Mouse (Mus musculus) hindbrain, embryonic 15.5 days (tissue): Measurements from ENCODE around the gene Txnrd1. TPM values are rescaled to one million over a fixed set of nuclear protein-coding genes. Genes with fewer than 3 reads are reported as not detected.
A peak's percentile ranks its signal among the peaks of the same experiment; 100 is the strongest.

Source experiments
- ATAC-seq: fragments of 200-750 bp; cut with Nextera tagmentation; 2 replicates; pipeline ENCODE4 v1.8.0; 2017; ENCODE audit warnings: low read depth, moderate number of reproducible peaks, moderate TSS enrichment; ENCODE audit not compliant: low FRiP score
- H3K27ac ChIP-seq: fragments of 300-500 bp; sonication (generic); replicated peaks from 2 replicates; pipeline ENCODE4 v1.5.1; 2015; ENCODE audit warnings: mild to moderate bottlenecking, inconsistent platforms
- H3K27me3 ChIP-seq: fragments of 300-500 bp; sonication (generic); 2 replicates; pipeline ENCODE4 v1.6.1; 2015; ENCODE audit warnings: control low read depth, inconsistent platforms
- H3K36me3 ChIP-seq: fragments of 300-500 bp; sonication (generic); 2 replicates; pipeline ENCODE4 v1.6.1; 2015; ENCODE audit warnings: control low read depth, inconsistent platforms
- H3K4me1 ChIP-seq: fragments of 300-500 bp; sonication (generic); replicated peaks from 2 replicates; pipeline ENCODE4 v1.6.1; 2015; ENCODE audit warnings: control low read depth, inconsistent platforms
- H3K4me2 ChIP-seq: fragments of 300-500 bp; sonication (generic); 2 replicates; pipeline ENCODE4 v1.6.1; 2015; ENCODE audit warnings: moderate library complexity, mild to moderate bottlenecking, inconsistent platforms
- H3K4me3 ChIP-seq: fragments of 300-500 bp; sonication (generic); 2 replicates; pipeline ENCODE4 v1.5.1; 2015; ENCODE audit warnings: mild to moderate bottlenecking, inconsistent platforms
- H3K9ac ChIP-seq: fragments of 300-500 bp; sonication (generic); 2 replicates; pipeline ENCODE4 v1.6.1; 2015; ENCODE audit warnings: inconsistent platforms
- H3K9me3 ChIP-seq: fragments of 300-500 bp; sonication (generic); 2 replicates; pipeline ENCODE4 v1.6.1; 2016; ENCODE audit warnings: control low read depth, inconsistent platforms
- WGBS: fragments of 180-500 bp; shearing (Covaris S2); methylation state at CpG from one replicate; pipeline ENCODE4 v1.1.7; 2015; 5-methylcytosine and 5-hydroxymethylcytosine counted together
- polyA plus RNA-seq: library from polyadenylated mRNA; unstranded; fragments of >200 nt; fragmentation: Nextera tagmentation; extraction: Ambion mirVana; gene quantifications from 2 replicates; pipeline ENCODE4 v1.2.1, GENCODE M21; 2015

Gene Txnrd1
- polyA plus RNA-seq, 1 experiment from 2014 or later: 105 TPM

- WGBS: 87% methylated on average over 6 of the region's 6 CpGs
- ATAC-seq: no peak
Measured at GRCm38 (mm10) chr10:82805111-82805510, 28.6 kb upstream of the Txnrd1 start.

GRCm38 (mm10) chr10:82806414-82806813 lies 27.3 kb upstream of the Txnrd1 start:
- 82% methylated on average over 8 of the region's 8 CpGs for WGBS

More at GRCm38 (mm10) chr10:82805111-82805510, 28.6 kb upstream of the Txnrd1 start:
- Histone ChIP-seq H3K4me2 (no peak overlapping the region), H3K27me3 (no peaks in the 10 kb centered on the region), H3K9ac (no peak overlapping the region), H3K9me3 (no peaks in the 10 kb centered on the region), H3K4me3 (no peak overlapping the region), H3K27ac (no peak overlapping the region), H3K4me1 (no peaks in the 10 kb centered on the region), H3K36me3 (no peaks in the 10 kb centered on the region)

GRCm38 (mm10) chr10:82807238-82807637 lies 26.5 kb upstream of the Txnrd1 start:
- H3K36me3 ChIP-seq: no peaks in the 10 kb centered on the region
- no peak overlapping the region for H3K4me2 ChIP-seq
- no peaks in the 10 kb centered on the region for H3K27me3 ChIP-seq
- no peak overlapping the region for H3K9ac ChIP-seq
- no peaks in the 10 kb centered on the region; the same call in 1 of the 2 replicates for H3K4me1 ChIP-seq
- no peak for ATAC-seq
- H3K9me3 ChIP-seq: no peaks in the 10 kb centered on the region
- H3K27ac ChIP-seq: no peak overlapping the region
- no peak overlapping the region for H3K4me3 ChIP-seq
- 64% methylated on average over 7 of the region's 7 CpGs for WGBS

More at GRCm38 (mm10) chr10:82806414-82806813, 27.3 kb upstream of the Txnrd1 start:
- no peak overlapping the region for H3K4me2 ChIP-seq
- no peaks in the 10 kb centered on the region for H3K27me3 ChIP-seq
- no peaks in the 10 kb centered on the region for H3K9me3 ChIP-seq
- H3K27ac ChIP-seq: no peak overlapping the region
- ATAC-seq: no peak
- no peak overlapping the region for H3K9ac ChIP-seq
- H3K4me3 ChIP-seq: no peak overlapping the region
- no peaks in the 10 kb centered on the region for H3K36me3 ChIP-seq
- no peaks in the 10 kb centered on the region for H3K4me1 ChIP-seq

GRCm38 (mm10) chr10:82808155-82808554 lies 25.6 kb upstream of the Txnrd1 start:
- no peak for ATAC-seq
- Histone ChIP-seq H3K4me3 (no peak overlapping the region), H3K9ac (no peak overlapping the region), H3K4me2 (no peak overlapping the region), H3K36me3 (no peaks in the 10 kb centered on the region), H3K9me3 (no peaks in the 10 kb centered on the region), H3K4me1 (no peaks in the 10 kb centered on the region; the same call in 1 of the 2 replicates), H3K27ac (no peak overlapping the region), H3K27me3 (no peaks in the 10 kb centered on the region)
- 58% methylated on average over 6 of the region's 6 CpGs for WGBS

GRCm38 (mm10) chr10:82808891-82809290 lies 24.9 kb upstream of the Txnrd1 start:
- no peak overlapping the region for H3K4me3 ChIP-seq
- H3K36me3 ChIP-seq: no peaks in the 10 kb centered on the region
- H3K4me2 ChIP-seq: no peak overlapping the region
- 78% methylated on average over 8 of the region's 8 CpGs for WGBS
- no peaks in the 10 kb centered on the region for H3K9me3 ChIP-seq
- no peak overlapping the region for H3K9ac ChIP-seq
- ATAC-seq: no peak
- no peak overlapping the region for H3K27ac ChIP-seq
- no peaks in the 10 kb centered on the region for H3K27me3 ChIP-seq
- H3K4me1 ChIP-seq: peaks cover under 1% of the 10 kb centered on the region; the same call in 1 of the 2 replicates

GRCm38 (mm10) chr10:82809352-82809751 lies 24.4 kb upstream of the Txnrd1 start:
- Histone ChIP-seq H3K9me3 (no peaks in the 10 kb centered on the region), H3K4me3 (no peak overlapping the region), H3K4me1 (peaks cover 6% of the 10 kb centered on the region; the same call in 1 of the 2 replicates), H3K9ac (no peak overlapping the region), H3K36me3 (no peaks in the 10 kb centered on the region), H3K27ac (no peak overlapping the region), H3K4me2 (no peak overlapping the region), H3K27me3 (no peaks in the 10 kb centered on the region)
- WGBS: 8% methylated on average over 3 of the region's 3 CpGs
- no peak for ATAC-seq

- 7% methylated on average over 34 of the region's 52 CpGs for WGBS
- Histone ChIP-seq H3K27ac (no peak overlapping the region), H3K4me2 (peak overlapping the region; percentile 75), H3K9me3 (no peaks in the 10 kb centered on the region), H3K36me3 (no peaks in the 10 kb centered on the region), H3K9ac (peak overlapping the region; percentile 35), H3K4me3 (peak overlapping the region; percentile 51), H3K4me1 (peaks cover 8% of the 10 kb centered on the region; the same call in 1 of the 2 replicates), H3K27me3 (no peaks in the 10 kb centered on the region)
- ATAC-seq: peak; percentile 86; the same call in 1 of the 2 replicates
Measured at GRCm38 (mm10) chr10:82811855-82812431, 21.8 kb upstream of the Txnrd1 start.

- H3K4me2 ChIP-seq: no peak overlapping the region
- no peaks in the 10 kb centered on the region for H3K9me3 ChIP-seq
- no peaks in the 10 kb centered on the region for H3K27me3 ChIP-seq
- no peak overlapping the region for H3K27ac ChIP-seq
- H3K4me1 ChIP-seq: peaks cover 8% of the 10 kb centered on the region; the same call in 1 of the 2 replicates
- 49% methylated on average over 19 of the region's 19 CpGs for WGBS
- H3K36me3 ChIP-seq: no peaks in the 10 kb centered on the region
- ATAC-seq: no peak
- no peak overlapping the region for H3K9ac ChIP-seq
- H3K4me3 ChIP-seq: no peak overlapping the region
Measured at GRCm38 (mm10) chr10:82814096-82814970, 19.4 kb upstream of the Txnrd1 start.

- H3K4me2 ChIP-seq: no peak overlapping the region
- 71% methylated on average over 9 of the region's 9 CpGs for WGBS
- H3K36me3 ChIP-seq: no peaks in the 10 kb centered on the region
- H3K9me3 ChIP-seq: no peaks in the 10 kb centered on the region
- no peaks in the 10 kb centered on the region for H3K27me3 ChIP-seq
- H3K4me1 ChIP-seq: peaks cover 8% of the 10 kb centered on the region; the same call in 1 of the 2 replicates
- H3K27ac ChIP-seq: no peak overlapping the region
- ATAC-seq: no peak
- no peak overlapping the region for H3K9ac ChIP-seq
- no peak overlapping the region for H3K4me3 ChIP-seq
Measured at GRCm38 (mm10) chr10:82816441-82816840, 17.3 kb upstream of the Txnrd1 start.

GRCm38 (mm10) chr10:82817514-82817913 lies 16.2 kb upstream of the Txnrd1 start:
- Histone ChIP-seq H3K27me3 (no peaks in the 10 kb centered on the region), H3K4me3 (no peak overlapping the region), H3K9me3 (no peaks in the 10 kb centered on the region), H3K4me1 (0 out of 2 replicates have a peak, but pooled peaks cover 8% of the 10 kb centered on the region), H3K4me2 (no peak overlapping the region), H3K27ac (no peak overlapping the region), H3K36me3 (no peaks in the 10 kb centered on the region), H3K9ac (no peak overlapping the region)
- no peak for ATAC-seq
- WGBS: 52% methylated on average over 3 of the region's 3 CpGs

- no peak for ATAC-seq
- WGBS: 59% methylated on average over 9 of the region's 9 CpGs
Measured at GRCm38 (mm10) chr10:82817936-82818335, 15.8 kb upstream of the Txnrd1 start.

GRCm38 (mm10) chr10:82818661-82819060 lies 15.1 kb upstream of the Txnrd1 start:
- H3K9ac ChIP-seq: no peak overlapping the region
- H3K36me3 ChIP-seq: no peaks in the 10 kb centered on the region
- H3K27me3 ChIP-seq: no peaks in the 10 kb centered on the region
- 83% methylated on average over 6 of the region's 6 CpGs for WGBS
- H3K9me3 ChIP-seq: no peaks in the 10 kb centered on the region
- H3K4me3 ChIP-seq: no peak overlapping the region
- ATAC-seq: no peak
- 0 out of 2 replicates have a peak, but pooled peaks cover 8% of the 10 kb centered on the region for H3K4me1 ChIP-seq
- H3K4me2 ChIP-seq: no peak overlapping the region
- H3K27ac ChIP-seq: no peak overlapping the region

More at GRCm38 (mm10) chr10:82817936-82818335, 15.8 kb upstream of the Txnrd1 start:
- H3K27me3 ChIP-seq: no peaks in the 10 kb centered on the region
- H3K9ac ChIP-seq: no peak overlapping the region
- H3K4me2 ChIP-seq: no peak overlapping the region
- no peak overlapping the region for H3K27ac ChIP-seq
- no peaks in the 10 kb centered on the region for H3K36me3 ChIP-seq
- no peaks in the 10 kb centered on the region for H3K9me3 ChIP-seq
- H3K4me1 ChIP-seq: 0 out of 2 replicates have a peak, but pooled peaks cover 8% of the 10 kb centered on the region
- no peak overlapping the region for H3K4me3 ChIP-seq
